Mouse (Mus musculus) macrophage (primary cell): ENCODE results near the gene Kcne1. TPM values are rescaled to one million over a fixed set of nuclear protein-coding genes. Genes with fewer than 3 reads are reported as not detected.

Source experiments
- H3K27ac ChIP-seq: fragments of 350-480 bp; formaldehyde crosslinking; 2 replicates; pipeline ENCODE4 v1.9.0; 2021
- H3K36me3 ChIP-seq: fragments of 350-480 bp; formaldehyde crosslinking; 2 replicates; pipeline ENCODE4 v1.9.0; 2021; ENCODE audit errors: inconsistent target
- H3K4me3 ChIP-seq: fragments of 350-480 bp; formaldehyde crosslinking; 2 replicates; pipeline ENCODE4 v1.9.0; 2021; ENCODE audit errors: inconsistent target
- H3K79me2 ChIP-seq: fragments of 350-480 bp; formaldehyde crosslinking; 2 replicates; pipeline ENCODE4 v1.9.0; 2021; ENCODE audit errors: inconsistent target
- WGBS: methylation state at CpG from one replicate; pipeline ENCODE4 v1.1.7; 2026; ENCODE audit warnings: inconsistent platforms; ENCODE audit not compliant: missing documents; 5-methylcytosine and 5-hydroxymethylcytosine counted together
- polyA plus RNA-seq: library from polyadenylated mRNA; stranded (reverse); fragments of 250-400 nt; gene quantifications from 3 replicates; pipeline ENCODE4 v1.2.4, GENCODE M21; 2018; ENCODE audit warnings: inconsistent platforms

The Kcne1 gene
- polyA plus RNA-seq, 1 experiment from 2014 or later = not detected

DNA sequence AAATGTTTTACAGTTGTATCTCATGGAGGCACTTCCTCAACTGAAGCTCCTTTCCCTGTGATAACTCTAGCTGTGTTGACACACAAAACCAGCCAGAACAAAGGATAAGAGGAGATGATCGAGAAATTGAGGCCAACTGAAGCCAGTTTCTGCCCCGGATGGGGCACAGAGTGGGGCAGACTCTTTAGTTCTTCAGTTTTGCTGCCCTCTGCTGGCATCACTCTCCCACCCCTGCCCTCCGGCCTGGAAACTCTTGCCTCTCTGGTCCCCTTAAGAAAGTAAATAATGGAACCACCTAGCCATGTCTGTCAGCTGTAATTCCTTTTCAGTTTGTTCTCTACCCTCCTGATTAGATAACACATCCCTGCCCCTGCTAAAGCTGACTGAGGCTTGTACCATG, 51.3 kb downstream of the Kcne1 start:
- Histone ChIP-seq H3K4me3 (no peak overlapping the region), H3K27ac (no peak overlapping the region), H3K36me3 (peaks cover 66% of the 10 kb centered on the region), H3K79me2 (peaks cover 3% of the 10 kb centered on the region; the same call in 1 of the 2 replicates)
- 84% methylated on average over 3 of the region's 3 CpGs for WGBS

DNA sequence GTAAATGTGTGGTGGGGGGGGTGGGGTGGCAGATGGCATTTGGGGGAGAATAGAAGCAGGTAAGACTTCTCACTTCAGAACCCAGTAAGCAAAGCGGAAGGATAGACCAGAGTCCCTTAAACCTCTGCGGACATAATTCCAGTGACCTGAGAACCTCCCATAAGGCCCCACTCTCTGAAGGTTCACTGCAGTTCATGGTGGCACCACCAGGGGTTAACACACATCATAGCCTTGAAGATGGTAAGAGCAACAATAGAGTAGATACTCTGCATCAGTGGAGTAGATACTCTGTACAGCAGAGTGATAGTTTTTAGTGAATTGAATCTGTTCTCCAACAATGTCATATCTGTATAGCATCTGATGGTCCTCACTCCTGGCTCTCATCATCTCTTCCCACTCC, 53.7 kb downstream of the Kcne1 start:
- peaks cover 20% of the 10 kb centered on the region; the same call in 1 of the 2 replicates for H3K79me2 ChIP-seq
- no peak overlapping the region for H3K4me3 ChIP-seq
- H3K36me3 ChIP-seq = peaks cover 42% of the 10 kb centered on the region
- WGBS = 95% methylated on average over 2 of the region's 2 CpGs
- H3K27ac ChIP-seq = no peak overlapping the region

GRCm38 (mm10) chr16:92302506-92302905, 56.8 kb downstream of the Kcne1 start:
- Histone ChIP-seq H3K4me3 (no peak overlapping the region), H3K27ac (no peak overlapping the region), H3K79me2 (peaks cover 20% of the 10 kb centered on the region; the same call in 1 of the 2 replicates), H3K36me3 (peaks cover 23% of the 10 kb centered on the region)
- WGBS = 75% methylated on average over 5 of the region's 5 CpGs

GRCm38 (mm10) chr16:92301989-92302388, 57.3 kb downstream of the Kcne1 start:
- Histone ChIP-seq H3K27ac (0 out of 2 replicates have a peak overlapping the region, but pooled peaks have one; percentile 50), H3K36me3 (peaks cover 18% of the 10 kb centered on the region), H3K4me3 (peak overlapping the region; percentile 93), H3K79me2 (peaks cover 20% of the 10 kb centered on the region; the same call in 1 of the 2 replicates)
- 35% methylated on average over 5 of the region's 5 CpGs for WGBS

DNA sequence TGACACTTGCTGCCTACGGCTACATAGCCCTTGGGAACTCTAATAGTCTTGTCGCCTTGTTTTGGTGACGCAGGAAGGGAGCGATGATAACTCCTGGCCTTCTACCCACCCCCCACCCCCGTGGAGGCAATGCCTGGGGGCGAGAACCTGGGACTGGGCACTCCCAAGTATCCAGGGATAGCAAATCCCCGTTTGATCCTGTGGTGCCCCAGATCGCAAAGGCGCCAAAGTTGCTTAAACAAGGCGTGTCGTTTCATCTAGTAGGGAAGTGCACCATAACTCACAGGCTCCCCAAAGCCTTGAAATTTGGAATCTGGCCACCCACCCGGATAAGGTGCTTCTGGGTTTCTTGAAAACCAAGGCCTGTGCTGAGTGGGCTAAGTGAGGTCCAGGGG, 57.9 kb downstream of the Kcne1 start:
- under 1% methylated on average over 10 of the region's 12 CpGs for WGBS
- Histone ChIP-seq H3K4me3 (peak overlapping the region; percentile 93), H3K36me3 (peaks cover 12% of the 10 kb centered on the region; the same call in 1 of the 2 replicates), H3K27ac (peak overlapping the region; percentile 50), H3K79me2 (peaks cover 20% of the 10 kb centered on the region; the same call in 1 of the 2 replicates)

- WGBS = 9% methylated on average over 32 of the region's 32 CpGs
- H3K4me3 ChIP-seq = peak within 1 kb of the TSS; percentile 93
Measured at GRCm38 (mm10) chr16:92300649-92301411, 58.4 kb downstream of the Kcne1 start, which contains the start of gene Smim11. TSS of gene Smim11 (plus strand) at chr16:92301286.

More at GRCm38 (mm10) chr16:92300649-92301411, 58.4 kb downstream of the Kcne1 start, which contains the start of gene Smim11:
- peaks cover 6% of the 10 kb centered on the region; the same call in 1 of the 2 replicates for H3K36me3 ChIP-seq
- peaks cover 20% of the 10 kb centered on the region; the same call in 1 of the 2 replicates for H3K79me2 ChIP-seq
- peak within 1 kb of the TSS; percentile 50 for H3K27ac ChIP-seq

Other genes with a start within 250 kb of the Kcne1 start
- gene Kcne2, start 67.1 kb downstream of the Kcne1 start, polyA plus RNA-seq = not detected in 3 replicates
- gene Smim11, start 58.2 kb downstream of the Kcne1 start, polyA plus RNA-seq = 41.5 to 76.0 TPM (median 45.7 TPM) in 3 replicates
- not detected in 3 replicates for gene Fam243, start 38.0 kb downstream of the Kcne1 start, polyA plus RNA-seq
- 27.6 to 35.2 TPM (median 30.7 TPM) in 3 replicates for gene Rcan1, start 111.4 kb upstream of the Kcne1 start, polyA plus RNA-seq
- not detected in 3 replicates for gene Clic6, start 126.3 kb upstream of the Kcne1 start, polyA plus RNA-seq